Comparison of ENCODE assay signal across 8 mouse cellular contexts in genomic region chr19:45804593-45805368, GRCm38 (mm10). TPM values are rescaled to one million over a fixed set of nuclear protein-coding genes. Genes with fewer than 3 reads are reported as not detected.
DNase-seq lines count a peak whose midpoint lies in the region; ATAC-seq lines count a peak whose summit lies in the region.

No protein-coding gene starts in this region.

- peak; percentile 46 for DNase-seq in adrenal gland, postnatal 10 days
- no peak for DNase-seq in adrenal gland, adult 18-20 months (ENCODE audit: low spot score in 2 of 2)
- peak; percentile 64 for DNase-seq in 3T3-L1 (ENCODE audit: low read depth, low spot score)
- peak; percentile 33 for DNase-seq in cerebellum, adult 9-11 months
- DNase-seq in heart, postnatal 10 days: peak; percentile 45 to 50
- peak; percentile 38 to 42 for DNase-seq in spleen, postnatal 36 days (ENCODE audit: low spot score in 2 of 2)
- DNase-seq in frontal cortex, postnatal 14 days (ENCODE audit: low spot score in 2 of 2): no peak

- peak; percentile 54 for ATAC-seq in liver, embryonic 15.5 days (ENCODE audit: insufficient read depth)

- H3K4me1 ChIP-seq in liver, embryonic 15.5 days (replicated peaks): peaks cover 40% of the 10 kb centered on the region

- no peak overlapping the region for H3K27ac ChIP-seq in liver, embryonic 15.5 days (replicated peaks)

- no peak overlapping the region for H3K9ac ChIP-seq in liver, embryonic 15.5 days

- WGBS in liver, embryonic 15.5 days (ENCODE audit: insufficient replicate concordance): 23% methylated on average over 12 of the region's 12 CpGs

- intact Hi-C loops in heart, postnatal 10 days (cut with DNase I): loop anchor here (2.0 kb wide), 2 partner anchors 148 to 210 kb away; no protein-coding TSS in a partner anchor

- no peak overlapping the region for H3K4me3 ChIP-seq in liver, embryonic 15.5 days (replicated peaks)

- no peaks in the 10 kb centered on the region for H3K36me3 ChIP-seq in liver, embryonic 15.5 days (replicated peaks)

- H3K4me2 ChIP-seq in liver, embryonic 15.5 days: peak overlapping the region; percentile 27

- no peaks in the 10 kb centered on the region for H3K9me3 ChIP-seq in liver, embryonic 15.5 days (replicated peaks)

- H3K27me3 ChIP-seq in liver, embryonic 15.5 days: no peaks in the 10 kb centered on the region; the same call in 1 of the 2 replicates

RNA-seq across cellular contexts. Expression of gene Kcnip2, which starts 11.1 kb away (rescaled TPM):
- under 1 TPM; 0.24 to 0.30 TPM for total RNA-seq in adrenal gland, postnatal 10 days (2021)
- total RNA-seq in adrenal gland, adult 18-20 months (2021): under 1 TPM in 1 of 2 experiments, not detected in 1; 0.13 TPM
- total RNA-seq in heart, postnatal 10 days (2021): 100 to 1,000 TPM; 121 to 139 TPM
- 2.4 and 2.5 TPM in 2 replicates for polyA plus RNA-seq in liver, embryonic 15.5 days (2015; fragmentation: Nextera tagmentation; extraction: Ambion mirVana)

RNA-seq across cellular contexts. Expression of gene Mgea5, which starts 21.1 kb away (rescaled TPM):
- total RNA-seq in adrenal gland, postnatal 10 days (2021): 10 to 100 TPM; 54.7 to 69.3 TPM
- total RNA-seq in adrenal gland, adult 18-20 months (2021): 10 to 100 TPM; 75.4 to 86.4 TPM
- total RNA-seq in heart, postnatal 10 days (2021): 10 to 100 TPM; 73.6 to 77.1 TPM
- polyA plus RNA-seq in liver, embryonic 15.5 days (2015; fragmentation: Nextera tagmentation; extraction: Ambion mirVana): 16.9 and 20.2 TPM in 2 replicates

RNA-seq across cellular contexts. Expression of gene Npm3, which starts 55.4 kb away (rescaled TPM):
- total RNA-seq in adrenal gland, postnatal 10 days (2021): 10 to 100 TPM; 29.0 to 31.5 TPM
- total RNA-seq in adrenal gland, adult 18-20 months (2021): 10 to 100 TPM; 28.5 to 30.7 TPM
- total RNA-seq in heart, postnatal 10 days (2021): 10 to 100 TPM; 17.7 to 19.7 TPM
- 5.8 and 6.4 TPM in 2 replicates for polyA plus RNA-seq in liver, embryonic 15.5 days (2015; fragmentation: Nextera tagmentation; extraction: Ambion mirVana)

Comparison
In these comparisons a context has a peak if more than half of its experiments do, and no peak if none do; other contexts are left out.
1. DNase-seq: peak in adrenal gland, postnatal 10 days (single experiment), 3T3-L1 (single experiment), cerebellum, adult 9-11 months (single experiment), heart, postnatal 10 days (2 of 2) and spleen, postnatal 36 days (2 of 2); none in adrenal gland, adult 18-20 months (0 of 2) and frontal cortex, postnatal 14 days (0 of 2).
2. RNA of gene Kcnip2, which starts 11.1 kb away (total RNA-seq): 121 to 139 TPM in heart, postnatal 10 days; 0.24 to 0.30 TPM in adrenal gland, postnatal 10 days and 0.13 TPM in adrenal gland, adult 18-20 months; every median in the first group is over 10 times any median in the second.